Comparison of ENCODE assay signal across 10 mouse cellular contexts in the genomic region with DNA sequence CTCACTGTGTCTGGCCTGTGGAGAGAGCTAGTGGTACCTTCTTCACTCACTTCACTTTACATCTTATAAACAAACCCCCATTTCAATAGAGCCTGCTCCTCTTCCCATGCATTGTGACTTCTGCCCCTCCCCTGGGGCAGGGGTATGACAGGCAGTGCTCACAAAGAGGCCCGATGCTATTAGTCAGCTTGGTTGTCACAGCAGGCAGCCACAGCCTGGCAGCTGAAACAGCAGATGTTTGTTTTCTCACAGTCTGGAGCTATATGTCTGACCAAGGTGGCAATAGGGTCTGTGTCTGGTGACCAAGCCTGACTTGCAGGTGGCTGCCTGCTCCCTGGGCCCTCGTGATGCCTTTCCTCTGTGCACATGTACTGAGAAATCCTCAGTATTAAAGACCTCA.
DNase-seq lines count a peak whose midpoint lies in the region; ATAC-seq lines count a peak whose summit lies in the region.
"Had no signal": no experiment of that assay in that cellular context is flagged by ENCODE, and none has a peak within 500 bp of the region (broad histone marks: within the 10 kb centered on the region; RNA-seq: fewer than 3 reads in every experiment).

No protein-coding gene starts in this region.

- peak overlapping the region; percentile 36; the same call in 1 of the 2 replicates for H3K27ac ChIP-seq in hindbrain, embryonic 11.5 days (ENCODE audit: low read depth, low read length)
- peak overlapping the region; percentile 3; the same call in 1 of the 2 replicates for H3K27ac ChIP-seq in neural tube, embryonic 11.5 days (ENCODE audit: low read depth, low read length)
- no peak overlapping the region for H3K27ac ChIP-seq in liver, embryonic 11.5 days (ENCODE audit: low read depth, low read length)
- H3K27ac ChIP-seq: lung, embryonic 15.5 days had no signal

- no peak overlapping the region for H3K4me2 ChIP-seq in hindbrain, embryonic 11.5 days (replicated peaks; ENCODE audit: low read depth, low read length)
- H3K4me2 ChIP-seq in neural tube, embryonic 11.5 days (ENCODE audit: low read depth): no peak overlapping the region
- H3K4me2 ChIP-seq in liver, embryonic 11.5 days: no peak overlapping the region
- H3K4me2 ChIP-seq: lung, embryonic 15.5 days had no signal

- H3K27me3 ChIP-seq in hindbrain, embryonic 11.5 days (ENCODE audit: control insufficient read depth, insufficient read depth, low read length): peaks cover 2% of the 10 kb centered on the region; the same call in 1 of the 2 replicates
- no peaks in the 10 kb centered on the region for H3K27me3 ChIP-seq in neural tube, embryonic 11.5 days (ENCODE audit: control insufficient read depth, insufficient read depth, low read length)
- no peaks in the 10 kb centered on the region for H3K27me3 ChIP-seq in liver, embryonic 11.5 days (replicated peaks; ENCODE audit: control insufficient read depth, insufficient read depth, low read length)
- H3K27me3 ChIP-seq: lung, embryonic 15.5 days had no signal

- peak; percentile 86 for ATAC-seq in hindbrain, embryonic 11.5 days (ENCODE audit: low FRiP score)
- ATAC-seq in neural tube, embryonic 11.5 days (ENCODE audit: insufficient read depth, low FRiP score, low TSS enrichment): peak; percentile 87
- ATAC-seq in liver, embryonic 11.5 days (replicated peaks; ENCODE audit: low FRiP score): no peak
- ATAC-seq in megakaryocyte, adult 5-6 weeks (ENCODE audit: poor library complexity, severe bottlenecking): no peak

- peaks cover 15% of the 10 kb centered on the region for H3K4me1 ChIP-seq in hindbrain, embryonic 11.5 days (replicated peaks; ENCODE audit: control insufficient read depth, insufficient read depth, low read length)
- peaks cover 10% of the 10 kb centered on the region; the same call in 1 of the 2 replicates for H3K4me1 ChIP-seq in neural tube, embryonic 11.5 days (ENCODE audit: control insufficient read depth, insufficient read depth, low read length)
- no peaks in the 10 kb centered on the region for H3K4me1 ChIP-seq in liver, embryonic 11.5 days (replicated peaks; ENCODE audit: control insufficient read depth, insufficient read depth, low read length)
- H3K4me1 ChIP-seq: lung, embryonic 15.5 days had no signal

- H3K36me3 ChIP-seq in hindbrain, embryonic 11.5 days (ENCODE audit: control insufficient read depth, insufficient read depth, low read length): no peaks in the 10 kb centered on the region
- H3K36me3 ChIP-seq in neural tube, embryonic 11.5 days (ENCODE audit: control insufficient read depth, insufficient read depth, low read length): no peaks in the 10 kb centered on the region
- H3K36me3 ChIP-seq in liver, embryonic 11.5 days (ENCODE audit: control insufficient read depth, insufficient read depth, low read length): no peaks in the 10 kb centered on the region
- H3K36me3 ChIP-seq: lung, embryonic 15.5 days had no signal

- H3K9ac ChIP-seq in hindbrain, embryonic 11.5 days (ENCODE audit: low read depth, low read length): no peak overlapping the region
- no peak overlapping the region for H3K9ac ChIP-seq in neural tube, embryonic 11.5 days (ENCODE audit: low read length)
- H3K9ac ChIP-seq in liver, embryonic 11.5 days (ENCODE audit: low read depth, low read length): no peak overlapping the region
- H3K9ac ChIP-seq: lung, embryonic 15.5 days had no signal

- peak; percentile 15 for DNase-seq in adrenal gland, adult 2 months
- DNase-seq in adrenal gland, adult 18-20 months (ENCODE audit: low spot score in 2 of 2): no peak
- peak; percentile 49 for DNase-seq in embryo, embryonic 9.5 days (ENCODE audit: extremely low spot score)
- DNase-seq in hindbrain, embryonic 11.5 days (ENCODE audit: low spot score): peak; percentile 65
- DNase-seq in neural tube, embryonic 11.5 days (ENCODE audit: low spot score): peak; percentile 74
- no peak for DNase-seq in liver
- DNase-seq in liver, embryonic 11.5 days (ENCODE audit: low spot score): no peak
- DNase-seq: heart, adult 18-20 months had no signal

- WGBS in hindbrain, embryonic 11.5 days: 7% methylated on average over 2 of the region's 2 CpGs
- WGBS in neural tube, embryonic 11.5 days: 15% methylated on average over 2 of the region's 2 CpGs
- whole genome bisulfite sequencing in liver, embryonic 11.5 days: 53% methylated on average over 2 of the region's 2 CpGs

- no peaks in the 10 kb centered on the region for H3K9me3 ChIP-seq in hindbrain, embryonic 11.5 days (ENCODE audit: control insufficient read depth, low read length)
- no peaks in the 10 kb centered on the region for H3K9me3 ChIP-seq in neural tube, embryonic 11.5 days (ENCODE audit: control insufficient read depth, low read length)
- no peaks in the 10 kb centered on the region for H3K9me3 ChIP-seq in liver, embryonic 11.5 days (ENCODE audit: control insufficient read depth, low read length)
- H3K9me3 ChIP-seq: lung, embryonic 15.5 days had no signal

- no peak overlapping the region for H3K4me3 ChIP-seq in hindbrain, embryonic 11.5 days (ENCODE audit: low read depth, low read length)
- H3K4me3 ChIP-seq in neural tube, embryonic 11.5 days (ENCODE audit: low read depth, low read length): no peak overlapping the region
- H3K4me3 ChIP-seq in liver, embryonic 11.5 days (ENCODE audit: low read depth, low read length): no peak overlapping the region
- H3K4me3 ChIP-seq: lung, embryonic 15.5 days had no signal

Comparison
In these comparisons a context has a peak if more than half of its experiments do, and no peak if none do; other contexts are left out.
1. DNase-seq: peak in adrenal gland, adult 2 months (single experiment), embryo, embryonic 9.5 days (single experiment), hindbrain, embryonic 11.5 days (single experiment) and neural tube, embryonic 11.5 days (single experiment); none in adrenal gland, adult 18-20 months (0 of 2), liver (single experiment) and liver, embryonic 11.5 days (single experiment).
2. ATAC-seq: peak in hindbrain, embryonic 11.5 days (single experiment) and neural tube, embryonic 11.5 days (single experiment); none in liver, embryonic 11.5 days (single experiment) and megakaryocyte, adult 5-6 weeks (single experiment).